Mouse (Mus musculus) common myeloid progenitor, adult 5-6 weeks (primary cell): ENCODE results near the gene Plcxd3. TPM values are rescaled to one million over a fixed set of nuclear protein-coding genes. Genes with fewer than 3 reads are reported as not detected.
"Not testable (repeated sequence)": the region's sequence is repeated elsewhere in the genome, so short reads cannot be mapped to it uniquely, and the experiment has no call there.

Experiments used
- ATAC-seq: replicated peaks from 2 replicates; pipeline ENCODE4 v1.8.0; 2016; ENCODE audit warnings: low read depth, mild to moderate bottlenecking, moderate TSS enrichment, inconsistent platforms; ENCODE audit not compliant: poor library complexity, severe bottlenecking
- total RNA-seq: library from RNA; stranded (forward); fragments of 200-1000, 187-1606 nt; gene quantifications from 2 replicates; pipeline ENCODE4 v1.2.3, GENCODE M21; 2017

Gene Plcxd3
- total RNA-seq, 1 experiment from 2014 or later: not detected

DNA sequence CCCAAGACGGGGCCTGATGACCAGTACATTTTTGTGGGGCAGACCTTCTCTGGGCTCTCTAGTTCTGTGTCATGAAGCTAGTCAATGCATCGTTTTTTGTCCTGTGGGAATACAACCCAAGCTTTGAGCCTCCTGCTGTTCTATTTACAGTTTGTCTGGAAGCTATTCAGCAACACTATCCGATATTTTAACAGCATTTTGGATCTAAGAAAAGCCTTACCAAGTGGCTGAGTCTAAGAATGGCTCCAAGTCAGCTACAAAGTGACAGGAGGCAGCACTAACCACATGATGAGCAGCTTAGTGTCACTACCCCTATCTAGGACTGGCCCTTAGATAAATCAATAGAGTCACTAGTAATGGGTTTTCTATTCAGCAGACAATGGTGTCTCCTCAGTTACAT, 149.3 kb downstream of the Plcxd3 start:
- ATAC-seq: no peak

DNA sequence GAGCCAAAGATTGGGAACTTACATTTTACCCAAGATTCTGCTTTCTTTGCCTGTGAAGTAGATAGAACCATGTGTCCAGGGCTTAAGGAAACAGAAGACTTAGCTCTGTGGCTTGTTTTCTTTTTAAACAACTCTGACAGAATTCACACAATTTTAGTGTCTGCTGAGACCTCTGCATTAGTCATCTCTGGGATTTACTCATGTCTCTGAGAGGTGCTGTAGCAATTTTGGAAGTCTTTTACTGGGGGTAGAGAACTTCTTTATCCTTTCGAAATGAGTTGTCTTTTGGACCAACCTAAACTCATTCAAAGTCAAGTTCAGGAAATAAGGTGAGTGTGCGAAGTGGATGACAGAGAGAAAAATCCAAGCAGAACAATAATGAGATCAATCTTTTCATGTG, 158.4 kb downstream of the Plcxd3 start:
- ATAC-seq: no peak

DNA sequence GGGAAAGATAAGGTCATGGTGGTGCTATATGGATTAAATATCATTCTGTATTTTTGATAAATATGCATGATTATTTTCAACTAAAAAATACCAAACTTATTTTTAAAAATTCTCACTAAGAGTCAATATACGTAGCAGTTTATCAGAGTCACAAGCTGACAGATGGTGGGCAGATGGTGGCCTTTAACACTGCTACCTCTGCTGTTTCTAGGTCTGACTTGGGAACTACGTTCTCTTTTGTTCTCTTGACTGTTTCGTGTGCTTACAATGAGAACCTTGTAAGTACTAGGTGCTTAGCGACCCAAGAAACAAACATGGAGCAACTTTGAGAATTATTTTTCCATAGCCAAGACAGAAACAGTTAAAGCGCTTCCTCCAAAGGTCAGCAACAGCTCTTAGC, 183.8 kb downstream of the Plcxd3 start:
- ATAC-seq: no peak

DNA sequence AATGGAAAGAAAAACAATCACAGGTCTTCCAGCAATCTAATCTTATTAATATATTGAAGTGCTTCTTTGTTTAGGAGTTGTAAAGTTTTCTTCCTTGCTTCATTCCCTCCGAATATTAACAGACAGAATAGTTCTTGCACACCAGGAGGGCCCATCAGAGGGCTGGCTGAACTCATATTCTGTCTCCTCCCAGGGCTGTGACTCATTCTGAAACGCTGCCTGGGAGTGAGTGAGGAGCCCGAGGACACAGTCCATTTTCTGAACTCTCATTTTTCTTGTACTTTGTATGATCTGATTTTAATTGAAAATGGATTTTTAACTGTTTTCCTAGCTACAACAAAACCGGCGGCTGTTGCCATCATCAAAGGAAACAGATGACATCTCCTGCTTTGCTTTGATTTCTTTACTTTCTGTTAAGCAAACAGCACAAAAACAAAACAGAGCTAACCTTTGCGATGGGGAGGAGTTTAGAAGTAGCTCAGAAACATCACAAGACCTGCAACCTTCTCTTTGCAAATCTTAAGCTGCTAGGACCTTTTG, 186.2 kb downstream of the Plcxd3 start:
- no peak for ATAC-seq

DNA sequence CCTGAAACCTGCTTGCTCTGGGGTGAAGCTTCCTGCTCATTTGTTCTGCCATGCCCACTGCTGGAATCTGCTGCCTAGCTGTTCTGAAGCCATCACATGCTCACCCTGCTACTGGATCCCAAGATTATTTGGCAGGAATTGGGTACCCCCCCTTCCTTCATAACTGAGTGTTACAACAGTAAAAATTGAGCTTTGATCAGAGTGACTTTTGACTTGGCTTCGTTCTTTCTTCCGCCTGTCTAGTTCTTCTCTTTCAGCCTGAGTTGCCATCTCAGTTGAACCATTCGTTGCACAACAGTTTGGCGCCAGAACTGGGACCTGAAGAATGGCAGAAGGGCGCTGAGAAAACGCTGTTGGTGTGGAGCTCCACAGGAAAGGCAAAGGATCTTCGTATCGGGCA, 220.2 kb downstream of the Plcxd3 start:
- ATAC-seq: not testable (repeated sequence)

DNA sequence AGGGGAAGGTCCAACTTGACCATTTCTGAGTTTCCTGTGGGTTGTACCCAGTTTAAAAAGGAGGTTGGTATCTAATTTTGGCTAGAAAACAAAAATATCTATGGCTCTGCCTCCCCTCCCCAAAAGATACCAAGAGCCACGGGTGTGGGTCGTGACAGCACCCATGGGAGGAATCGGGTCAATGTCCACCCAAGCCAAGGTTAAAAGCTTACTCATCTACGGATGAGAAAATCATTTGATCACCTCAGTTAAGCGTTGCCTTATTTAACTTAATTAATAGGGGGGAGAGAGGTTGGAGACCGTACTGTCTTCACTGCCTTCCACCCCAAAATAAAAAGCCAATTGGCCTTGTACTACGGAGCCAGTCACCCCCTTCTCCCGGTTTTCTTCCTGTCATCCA, 223.4 kb downstream of the Plcxd3 start:
- ATAC-seq: not testable (repeated sequence)

DNA sequence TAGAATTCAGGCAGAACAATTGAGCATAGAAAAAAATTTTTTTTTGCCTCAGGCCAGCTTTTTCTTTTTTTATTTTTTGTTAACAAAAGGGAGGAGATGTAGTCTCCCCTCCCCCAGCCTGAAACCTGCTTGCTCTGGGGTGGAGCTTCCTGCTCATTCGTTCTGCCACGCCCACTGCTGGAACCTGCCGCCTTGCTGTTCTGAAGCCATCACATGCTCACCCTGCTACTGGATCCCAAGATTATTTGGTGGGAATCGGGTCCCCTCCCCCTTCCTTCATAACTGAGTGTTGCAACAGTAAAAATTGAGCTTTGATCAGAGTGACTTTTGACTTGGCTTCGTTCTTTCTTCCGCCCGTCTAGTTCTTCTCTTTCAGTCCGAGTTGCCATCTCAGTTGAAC, 224.0 kb downstream of the Plcxd3 start:
- ATAC-seq: not testable (repeated sequence)

DNA sequence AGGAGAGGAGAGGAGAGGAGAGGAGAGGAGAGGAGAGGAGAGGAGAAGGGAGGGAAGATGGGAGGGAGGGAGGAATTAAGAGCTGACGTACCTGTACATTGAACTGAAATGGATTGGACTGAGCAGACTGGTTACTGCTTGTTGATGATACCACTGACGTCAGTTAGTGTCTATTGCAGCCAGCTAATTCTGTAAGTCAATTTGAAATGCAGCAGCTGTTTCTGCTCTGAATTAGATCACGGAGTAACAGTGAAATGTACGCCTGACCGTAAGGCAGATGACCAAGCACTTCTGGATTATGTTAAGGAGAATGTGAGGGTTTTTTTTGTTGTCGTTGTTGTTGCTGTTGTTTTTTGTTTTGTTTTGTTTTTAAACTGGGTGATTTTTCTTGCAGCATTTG, 230.3 kb downstream of the Plcxd3 start:
- ATAC-seq: no peak
